Mouse (Mus musculus): ENCODE measurements around the gene Vmn2r27.

DNA sequence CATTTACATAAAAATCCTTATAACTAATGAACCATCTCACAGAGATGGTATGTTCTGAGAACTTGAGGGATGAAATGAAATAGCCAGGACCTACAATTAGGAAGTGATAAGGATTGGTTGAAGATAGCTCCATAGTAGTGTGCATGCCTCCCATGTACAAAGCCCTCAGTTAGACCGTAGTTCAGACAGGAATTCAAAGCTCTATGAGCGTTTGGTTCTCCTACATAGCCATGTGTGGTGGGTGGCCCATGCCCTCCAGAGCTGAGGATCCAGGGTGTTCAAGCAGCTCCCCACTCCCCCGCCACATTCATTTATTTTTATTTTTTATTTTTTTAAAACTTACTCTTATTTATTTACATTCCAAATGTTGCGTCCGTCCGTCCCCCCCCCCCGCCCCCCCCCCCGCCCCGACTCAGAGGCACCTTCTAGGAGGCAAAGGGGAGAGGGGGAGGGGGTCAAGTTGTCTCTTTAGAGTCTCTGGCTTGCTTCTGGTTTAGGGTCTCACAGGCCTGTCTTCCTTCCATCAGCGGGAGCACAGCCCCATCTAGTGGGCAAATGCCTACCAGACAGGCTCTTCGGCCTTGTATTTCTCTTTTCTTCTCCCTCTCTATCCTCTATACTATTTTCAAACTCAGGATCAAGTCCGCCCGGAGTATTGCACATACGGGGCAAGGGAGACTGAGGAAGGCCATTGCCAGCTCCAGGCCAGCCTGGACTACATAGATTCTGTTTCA is 28.7 kb upstream of the Vmn2r27 start:
- TF ChIP-seq CTCF (IDR thresholded peaks at IDR 0.05; ENCODE audit: borderline replicate concordance, control insufficient read depth, extremely low read depth, insufficient read depth, low read length, poor library complexity) (no peak), POLR2A (IDR thresholded peaks at IDR 0.05; ENCODE audit: control insufficient read depth, extremely low read depth, insufficient read depth, low read length, poor library complexity) (no peak)

All from thymus, adult 2 months (tissue).